Mouse (Mus musculus): ENCODE data around the gene Timp1. TPM values are rescaled to one million over a fixed set of nuclear protein-coding genes. Genes with fewer than 3 reads are reported as not detected.

Timp1 gene
- polyA plus RNA-seq (2012; rRNA removed) = 18.2 and 21.5 TPM in 2 replicates

DNA sequence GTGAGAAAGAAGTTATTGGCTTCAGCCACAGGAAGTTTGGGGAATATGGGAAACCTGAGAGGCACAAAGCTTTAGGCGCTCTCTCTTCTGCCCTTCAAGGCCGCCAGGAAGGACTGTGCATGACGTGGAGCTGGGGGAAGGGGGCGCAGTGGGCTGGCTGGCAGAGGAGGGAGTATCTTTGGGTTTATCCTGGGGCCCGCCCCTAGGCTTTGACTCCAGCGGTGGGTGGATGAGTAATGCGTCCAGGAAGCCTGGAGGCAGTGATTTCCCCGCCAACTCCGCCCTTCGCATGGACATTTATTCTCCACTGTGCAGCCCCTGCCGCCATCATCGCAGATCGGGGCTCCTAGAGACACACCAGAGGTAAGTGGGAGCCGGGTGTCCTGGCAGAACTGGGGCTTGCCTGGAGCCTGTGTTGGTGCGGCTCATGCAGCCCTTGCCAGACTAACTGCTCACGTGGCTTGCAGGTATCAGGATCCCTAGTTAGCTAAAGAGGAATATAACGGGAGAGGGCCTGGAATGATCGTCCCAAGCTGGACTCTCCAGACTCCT is at the start of gene Timp1:
Gene Timp1, plus strand, starts transcription at position 205 of the 552 bp plus-strand sequence.
- no peak for DNase-seq (ENCODE audit: low spot score)

DNA sequence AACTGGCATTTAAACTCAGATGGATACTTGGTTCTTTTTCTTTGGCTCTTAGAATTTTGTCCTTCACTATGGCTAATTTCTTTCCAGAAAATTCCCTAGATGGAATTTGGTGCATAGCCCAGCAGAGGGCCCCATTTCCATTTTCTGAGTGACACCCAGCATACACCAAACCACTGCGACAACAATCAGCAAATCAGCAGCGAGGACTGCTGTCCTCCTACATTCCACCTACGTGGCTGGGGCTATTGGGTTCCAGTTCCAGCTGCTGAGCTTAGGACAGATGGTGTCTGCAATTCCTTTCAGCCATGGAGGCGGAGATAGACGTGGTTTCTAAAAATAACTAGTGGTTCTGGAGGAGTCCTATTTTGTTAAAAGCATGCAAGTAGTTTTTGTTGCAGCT is 41.0 kb upstream of the Timp1 start:
- DNase-seq (ENCODE audit: low spot score) = no peak

DNA sequence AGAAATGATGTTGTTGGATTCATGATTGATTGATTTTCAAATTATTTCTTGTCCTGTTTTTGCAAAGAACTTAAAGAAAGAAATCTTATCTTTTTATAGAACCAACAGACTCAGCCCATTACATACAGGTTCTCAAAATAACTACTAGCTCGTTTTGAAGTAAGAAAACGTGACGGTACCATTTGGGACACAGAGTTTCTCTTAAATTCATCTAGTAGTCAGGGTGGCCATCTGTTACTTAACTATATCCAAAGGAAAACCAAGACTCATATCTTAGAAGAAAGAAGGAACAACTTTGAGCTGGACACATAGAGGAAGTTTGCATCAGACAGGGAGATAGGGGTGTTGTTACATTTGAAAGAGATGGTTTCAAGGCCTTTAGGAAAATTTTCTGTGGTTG is 22.7 kb upstream of the Timp1 start:
- no peak for DNase-seq (ENCODE audit: low spot score)

DNA sequence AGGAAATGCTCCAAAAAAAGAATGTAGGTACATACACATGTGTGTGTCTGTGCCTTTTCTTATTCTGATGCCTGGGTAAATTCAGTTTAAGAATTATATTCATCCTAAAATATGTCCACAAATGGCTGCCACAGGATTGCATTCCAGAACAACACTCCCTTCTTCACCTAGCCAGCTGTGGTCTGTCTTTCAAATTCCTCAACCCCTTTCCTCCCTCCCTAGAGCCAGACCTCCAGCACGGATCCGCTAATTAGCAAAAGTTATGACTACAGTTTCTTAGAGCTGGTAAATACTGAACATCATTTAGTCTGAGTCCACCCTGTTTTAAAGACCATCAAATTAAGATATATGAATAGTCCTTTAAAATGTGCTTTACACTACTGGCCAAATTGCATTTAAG is 22.1 kb upstream of the Timp1 start:
- no peak for DNase-seq (ENCODE audit: low spot score)

DNA sequence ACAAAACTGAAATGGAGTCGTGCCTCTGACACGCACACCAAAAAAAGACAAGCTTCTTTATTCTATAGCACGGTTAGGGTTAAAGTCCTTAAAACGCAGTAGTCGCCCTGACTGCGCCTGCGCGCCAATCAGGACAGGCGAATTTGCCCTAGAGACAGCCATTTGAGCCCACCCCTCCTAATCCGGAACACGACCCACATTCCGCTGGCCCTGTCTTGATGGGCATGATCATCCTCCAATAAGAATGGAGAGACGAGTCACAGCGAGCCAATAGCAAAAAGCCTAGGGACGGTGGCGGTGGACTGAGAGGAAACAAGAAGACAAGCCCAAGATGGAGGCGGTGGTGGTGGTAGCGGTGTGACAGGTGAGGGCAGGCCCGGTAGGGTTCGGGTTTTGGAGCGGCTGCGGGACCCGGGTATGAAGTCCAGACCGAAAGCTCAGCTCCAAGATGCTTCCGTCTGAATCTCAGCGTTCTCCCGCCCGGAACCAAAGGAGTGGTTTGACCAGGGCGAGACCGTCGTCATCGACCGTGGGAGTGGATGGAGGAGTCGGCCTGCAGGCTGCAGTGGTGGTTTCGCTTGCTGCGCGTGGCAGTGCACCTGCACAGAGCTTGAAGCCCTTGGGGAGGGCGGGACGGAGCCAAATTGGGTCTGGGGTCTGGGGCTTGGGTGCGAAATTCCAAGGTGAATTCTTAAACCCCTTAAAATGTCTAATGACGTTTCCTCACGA is 21.5 kb upstream of the Timp1 start:
- DNase-seq (ENCODE audit: low spot score) = peak; percentile 65

DNA sequence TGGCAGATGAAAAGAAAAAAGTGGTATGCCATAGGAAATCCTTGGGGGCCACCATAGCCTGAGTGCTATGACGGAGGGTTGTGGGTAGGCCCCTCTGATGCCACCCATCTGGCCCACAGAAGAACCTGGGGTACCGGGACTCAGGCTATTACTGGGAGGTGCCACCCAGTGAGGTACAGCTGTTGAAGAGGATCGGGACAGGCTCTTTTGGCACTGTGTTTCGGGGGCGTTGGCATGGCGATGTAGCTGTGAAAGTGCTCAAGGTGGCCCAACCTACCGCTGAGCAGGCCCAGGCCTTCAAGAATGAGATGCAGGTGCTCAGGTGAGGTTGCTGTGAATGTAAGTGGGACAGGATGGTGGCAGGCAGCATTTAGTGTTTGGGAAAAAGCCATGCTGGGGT is 16.2 kb upstream of the Timp1 start:
- DNase-seq (ENCODE audit: low spot score) = no peak

DNA sequence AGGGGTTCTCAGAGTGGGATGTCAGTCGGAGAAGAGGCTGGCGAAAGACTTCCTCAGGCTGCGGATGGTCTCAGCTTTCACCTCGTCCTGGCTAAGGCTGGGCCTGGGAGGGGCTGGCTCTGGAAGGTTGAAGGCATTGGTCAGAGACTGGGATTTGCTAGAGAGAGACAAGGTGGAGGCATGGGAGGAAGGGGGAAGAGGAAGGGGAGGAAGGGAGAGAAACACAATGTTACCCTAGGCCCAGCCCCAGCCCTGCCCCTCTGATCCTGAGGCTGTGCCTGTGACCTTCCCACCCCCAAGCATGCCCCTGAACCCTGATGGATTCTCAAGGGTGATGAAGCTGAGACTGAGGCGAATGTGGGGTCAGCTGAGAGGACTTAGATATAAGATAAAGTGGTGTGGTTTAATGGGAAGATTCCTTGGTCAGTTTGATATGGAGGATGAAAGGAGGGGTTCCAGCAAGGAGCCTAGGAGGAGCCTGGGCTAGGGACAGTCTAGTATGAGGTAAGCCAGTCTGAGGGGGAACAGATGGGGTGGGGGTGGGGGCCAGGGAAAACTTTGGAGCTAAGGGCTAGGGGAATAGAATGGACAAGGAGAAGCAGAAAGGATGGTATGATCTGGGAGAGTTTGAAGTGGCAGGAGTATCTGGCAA is 8.4 kb upstream of the Timp1 start:
- DNase-seq (ENCODE audit: low spot score) = no peak

DNA sequence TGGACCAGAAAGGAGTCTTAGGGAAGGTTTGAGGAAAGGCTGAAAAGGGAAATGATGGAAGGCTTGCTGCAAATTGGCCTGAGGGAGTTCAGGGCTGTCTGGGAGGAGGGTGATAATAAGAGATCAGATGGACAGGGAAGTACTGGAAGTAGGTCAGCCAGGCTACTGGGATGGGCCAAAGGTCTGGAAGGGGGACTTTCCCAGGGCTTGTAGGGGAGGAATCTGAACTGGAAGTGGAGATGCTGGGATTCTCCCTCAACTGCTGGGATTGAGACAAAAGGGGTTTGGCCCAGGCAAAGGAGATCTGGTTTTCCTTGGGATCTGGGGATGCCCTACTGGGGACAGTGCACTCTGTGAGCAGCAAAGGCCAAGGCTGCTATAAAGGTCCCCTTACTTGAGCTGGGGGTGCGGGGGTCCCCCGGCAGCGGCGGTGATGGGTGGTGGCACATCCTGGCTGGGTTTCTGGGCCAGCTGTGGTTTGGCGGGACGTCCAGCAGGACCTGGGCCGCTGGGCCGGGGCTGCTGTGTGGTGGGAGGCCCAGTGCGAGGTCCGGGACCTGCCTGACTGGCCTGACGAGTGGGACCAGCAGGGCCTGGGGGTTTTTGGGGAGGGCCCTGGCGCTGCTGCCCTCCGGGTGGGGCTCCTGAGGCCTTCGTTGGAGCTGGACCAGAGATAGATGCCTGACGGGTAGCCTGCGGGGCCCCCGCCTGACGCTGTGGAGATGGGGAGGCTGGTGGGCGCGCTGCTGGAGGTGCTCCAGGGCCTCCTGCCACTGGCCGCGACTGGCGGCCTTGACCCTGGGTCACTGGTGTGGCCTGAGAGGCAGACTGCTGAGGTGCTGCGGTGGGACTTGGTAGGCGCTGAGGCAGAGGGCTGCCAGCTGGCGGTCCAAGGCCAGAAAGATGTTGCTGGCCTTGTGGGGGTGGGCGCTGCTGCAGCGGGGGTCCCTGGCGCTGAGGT is 7.6 kb upstream of the Timp1 start:
- DNase-seq (ENCODE audit: low spot score) = no peak

DNA sequence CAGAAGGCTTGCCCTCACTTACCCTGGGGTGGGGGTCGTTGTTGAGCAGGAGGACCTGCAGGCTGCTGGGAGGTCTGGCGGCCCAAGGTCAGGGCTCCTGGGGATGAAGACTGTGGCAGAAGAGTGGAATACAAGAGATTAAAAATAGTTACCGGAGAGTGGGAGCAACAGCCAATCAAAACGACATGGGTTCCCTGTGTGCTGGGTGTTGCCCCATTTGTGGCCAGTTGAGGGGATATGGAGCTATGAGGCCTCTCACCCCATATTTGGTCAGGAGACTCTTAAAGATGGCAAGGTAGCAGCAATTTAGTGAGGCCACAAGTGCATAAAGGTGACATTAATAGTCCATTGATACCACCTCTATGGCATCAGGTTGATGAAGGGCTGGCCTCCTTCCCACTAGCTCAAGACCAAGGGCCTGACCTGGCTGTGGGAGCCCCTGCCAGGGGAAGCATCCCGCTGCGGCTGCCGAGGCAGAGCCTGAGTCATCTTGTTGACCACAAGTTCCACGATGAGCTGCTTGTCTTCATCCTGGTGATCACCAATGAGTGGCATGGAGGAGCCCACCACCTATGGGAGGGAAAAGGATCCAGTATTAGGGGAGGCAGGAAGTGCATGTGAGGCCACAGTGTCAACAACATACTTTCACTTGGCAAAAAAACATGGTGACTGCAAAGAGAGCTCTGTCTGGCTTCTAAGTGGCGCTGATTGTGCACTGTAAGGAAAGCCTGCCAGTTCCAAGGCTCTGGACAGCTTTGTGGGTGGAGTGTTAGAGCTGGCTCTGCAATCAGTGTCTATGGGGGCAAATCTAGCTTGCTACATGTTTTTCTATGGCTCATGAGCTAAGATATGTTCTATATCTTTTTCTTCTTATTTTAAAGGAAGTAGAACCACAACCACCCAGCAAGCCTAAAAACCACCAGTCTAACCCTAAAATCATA is 6.5 kb upstream of the Timp1 start:
- no peak for DNase-seq (ENCODE audit: low spot score)

DNA sequence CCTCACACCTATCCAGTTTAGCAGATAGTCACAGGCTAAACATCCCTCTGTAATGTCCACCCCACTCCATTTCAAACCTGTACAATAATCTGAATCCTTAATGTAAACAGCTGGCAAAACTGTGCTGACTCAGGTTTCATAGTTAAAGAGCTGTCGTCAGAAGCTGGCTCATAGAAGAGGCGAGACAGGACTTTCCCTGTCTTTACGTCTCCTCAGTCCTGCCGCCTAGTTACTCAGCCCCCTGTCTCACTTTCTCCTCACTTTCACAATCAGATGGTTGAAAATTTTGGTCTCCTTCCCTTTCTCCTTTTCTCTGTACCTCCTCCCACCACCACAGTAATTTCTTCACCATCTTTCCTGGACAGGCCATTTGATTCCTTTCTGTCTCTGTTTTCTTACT is 1.9 kb upstream of the Timp1 start:
- DNase-seq (ENCODE audit: low spot score) = no peak

DNA sequence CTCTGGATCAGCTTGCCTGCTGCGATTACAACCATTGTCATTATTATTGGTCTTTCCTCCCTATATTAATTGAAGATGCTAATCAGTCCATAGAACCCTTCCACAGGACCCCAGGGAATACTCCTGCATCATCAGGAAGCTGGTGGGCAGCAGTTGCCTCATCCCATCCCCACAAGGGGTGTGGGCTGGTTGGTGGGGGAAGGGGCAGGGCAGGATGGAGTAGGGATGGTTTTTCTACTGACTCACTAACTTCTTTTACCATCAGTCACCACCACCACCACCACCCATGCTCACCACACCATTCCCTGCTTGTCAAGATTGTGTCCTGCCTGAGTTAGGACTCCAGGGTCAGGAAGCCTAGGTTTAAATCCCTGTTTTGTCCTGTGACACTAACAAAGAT is 763 bp upstream of the Timp1 start:
- no peak for DNase-seq (ENCODE audit: low spot score)

DNA sequence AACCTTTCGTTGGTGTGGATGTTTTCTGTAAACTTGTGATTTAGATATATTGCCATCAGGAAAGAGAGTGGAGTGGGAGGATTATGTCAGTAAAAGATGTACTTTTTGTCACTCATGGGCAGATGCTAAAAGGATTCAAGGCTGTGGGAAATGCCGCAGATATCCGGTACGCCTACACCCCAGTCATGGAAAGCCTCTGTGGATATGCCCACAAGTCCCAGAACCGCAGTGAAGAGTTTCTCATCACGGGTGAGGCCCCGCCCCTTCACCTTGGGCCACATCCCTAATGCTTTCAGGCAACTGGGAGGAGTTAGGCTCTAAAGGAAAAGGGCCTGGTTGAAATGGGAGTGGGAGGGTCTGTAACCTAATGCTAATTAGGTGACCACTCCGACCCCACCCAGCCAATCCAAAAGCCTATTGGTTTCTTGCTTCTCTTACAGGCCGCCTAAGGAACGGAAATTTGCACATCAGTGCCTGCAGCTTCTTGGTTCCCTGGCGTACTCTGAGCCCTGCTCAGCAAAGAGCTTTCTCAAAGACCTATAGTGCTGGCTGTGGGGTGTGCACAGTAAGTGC is 3.0 kb downstream of the Timp1 start:
- DNase-seq (ENCODE audit: low spot score) = no peak

DNA sequence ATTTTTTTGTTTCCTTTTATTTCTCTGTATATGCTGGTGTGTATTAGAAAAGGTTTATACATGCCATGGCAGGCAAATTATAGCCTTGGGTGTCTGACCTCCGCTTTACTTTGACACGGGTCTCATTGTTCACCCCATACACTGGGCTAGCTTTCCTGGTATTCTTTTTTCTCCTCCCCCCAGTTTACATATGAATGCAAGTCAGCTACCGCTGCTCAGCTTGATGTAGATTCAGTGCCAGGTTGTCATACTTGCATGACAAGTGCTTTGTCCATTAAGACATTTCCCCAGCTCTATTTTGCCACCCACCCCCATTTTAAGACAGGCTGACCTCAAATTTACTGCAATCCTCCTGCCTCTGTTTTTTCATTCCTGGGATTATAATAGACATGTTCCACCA is 5.3 kb downstream of the Timp1 start:
- no peak for DNase-seq (ENCODE audit: low spot score)

DNA sequence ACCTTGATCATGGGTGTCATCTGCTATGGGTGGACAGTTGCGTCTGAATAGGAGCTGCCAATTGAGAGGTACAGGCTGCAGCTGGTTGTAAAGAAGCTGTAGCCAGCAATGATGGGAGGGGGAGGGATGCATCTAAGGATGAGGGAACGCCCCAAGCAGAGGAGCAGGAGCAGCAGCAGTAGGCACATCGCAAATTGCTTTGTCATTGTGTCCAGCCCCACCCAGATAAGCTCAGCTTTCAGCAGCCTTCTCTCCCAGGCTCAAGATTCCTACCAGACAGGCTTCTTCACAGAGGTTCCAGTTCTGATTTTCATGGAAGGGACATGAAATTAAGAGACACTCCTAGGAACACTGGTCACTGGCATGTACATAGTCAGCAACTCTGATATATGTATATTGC is 40.1 kb downstream of the Timp1 start:
- DNase-seq (ENCODE audit: low spot score) = no peak

DNA sequence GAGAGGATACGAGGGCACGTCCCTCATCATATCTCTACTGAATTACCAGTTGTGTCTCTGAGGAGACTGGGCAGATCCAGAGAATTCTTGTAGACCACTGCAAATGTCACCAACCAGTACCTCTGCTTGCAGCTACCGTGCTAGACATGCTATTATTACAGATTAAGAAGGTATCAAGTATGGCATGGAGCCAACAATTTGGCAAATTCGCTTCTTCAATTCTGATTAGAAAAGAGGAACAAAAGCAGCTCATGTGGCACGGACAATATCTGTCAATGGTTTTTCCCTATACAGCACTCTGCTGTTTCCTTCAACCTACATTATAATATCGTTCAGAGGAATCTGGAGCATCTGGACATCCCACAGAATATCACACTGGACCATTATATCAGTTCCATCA is 43.8 kb downstream of the Timp1 start:
- DNase-seq (ENCODE audit: low spot score) = no peak

DNA sequence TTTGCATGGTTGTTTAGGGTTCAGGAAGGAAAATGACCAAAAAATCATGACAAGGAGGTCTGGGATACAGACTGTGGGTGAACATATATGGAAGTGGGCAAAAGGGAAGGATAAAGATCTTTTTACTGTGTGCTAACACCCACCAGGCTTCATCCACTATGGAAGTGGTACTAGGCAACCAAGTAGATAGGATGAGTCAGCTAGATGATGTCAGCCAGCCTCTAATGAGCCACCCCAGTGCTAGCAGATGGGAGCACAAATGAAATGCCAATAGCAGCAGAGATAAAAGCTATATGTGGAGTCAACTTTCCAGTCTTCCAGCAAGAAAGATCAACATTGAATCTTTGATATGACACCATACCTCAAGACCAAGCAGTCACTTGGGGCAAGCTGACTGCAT is 45.1 kb downstream of the Timp1 start:
- DNase-seq (ENCODE audit: low spot score) = no peak

DNA sequence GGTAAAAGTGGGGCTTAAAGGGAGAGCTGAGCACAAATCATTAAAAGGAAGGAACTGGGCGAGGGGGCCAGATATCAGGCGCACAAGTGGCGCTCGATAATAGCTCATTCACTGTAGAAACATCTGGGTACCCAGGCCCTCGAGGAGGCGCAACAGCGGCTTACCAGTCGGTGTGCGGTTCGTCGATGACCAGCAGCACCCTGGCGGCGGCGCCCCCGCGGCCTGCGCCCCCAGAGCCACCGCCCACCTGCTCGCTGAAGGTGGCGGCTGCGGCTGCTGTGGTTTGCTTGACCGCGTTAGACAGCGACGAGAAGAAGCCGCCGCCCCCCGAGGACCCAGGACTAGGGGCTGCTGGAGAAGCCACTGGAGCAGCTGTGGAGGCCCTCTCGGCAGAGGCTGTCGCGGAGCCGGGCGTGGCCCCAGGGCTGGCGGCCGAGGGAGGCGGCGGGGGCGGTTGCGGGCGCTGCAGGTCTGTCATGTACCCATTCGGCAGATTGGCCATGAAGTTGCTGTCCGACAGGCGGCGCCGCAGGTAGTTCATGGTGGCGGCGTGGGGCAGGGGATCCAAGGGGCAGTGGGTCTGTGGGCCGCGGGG is 50.4 kb downstream of the Timp1 start:
- no peak for DNase-seq (ENCODE audit: low spot score)

DNA sequence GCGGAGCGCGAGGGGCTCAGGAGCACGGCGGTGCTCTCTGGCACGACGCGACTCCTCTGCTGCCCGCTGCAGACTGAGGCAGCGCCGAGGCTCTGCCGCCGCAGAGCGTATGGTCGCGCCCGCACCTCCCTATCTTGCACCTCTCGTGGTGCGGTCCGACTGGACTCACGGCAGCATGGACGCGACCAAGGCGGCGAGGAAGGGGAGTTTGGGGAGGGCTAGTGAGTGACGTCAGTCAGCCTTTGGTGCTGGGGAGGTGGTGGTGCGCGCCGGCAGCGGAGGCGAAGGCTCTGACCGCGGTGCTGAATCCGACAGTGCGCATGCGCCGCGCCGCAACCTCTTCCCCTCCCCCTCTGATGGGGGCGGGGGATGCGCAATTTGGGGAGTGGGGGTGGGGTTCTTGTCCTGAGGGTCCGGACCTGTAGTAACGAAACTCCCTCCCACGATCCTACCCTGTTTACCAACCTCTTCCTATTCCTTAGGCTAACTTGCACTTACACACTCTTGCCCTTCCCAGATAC is 50.9 kb downstream of the Timp1 start, which contains the start of gene Syn1:
Gene Syn1, minus strand, starts transcription at position 161 of the 521 bp plus-strand sequence.
- DNase-seq (ENCODE audit: low spot score) = peak; percentile 41

DNA sequence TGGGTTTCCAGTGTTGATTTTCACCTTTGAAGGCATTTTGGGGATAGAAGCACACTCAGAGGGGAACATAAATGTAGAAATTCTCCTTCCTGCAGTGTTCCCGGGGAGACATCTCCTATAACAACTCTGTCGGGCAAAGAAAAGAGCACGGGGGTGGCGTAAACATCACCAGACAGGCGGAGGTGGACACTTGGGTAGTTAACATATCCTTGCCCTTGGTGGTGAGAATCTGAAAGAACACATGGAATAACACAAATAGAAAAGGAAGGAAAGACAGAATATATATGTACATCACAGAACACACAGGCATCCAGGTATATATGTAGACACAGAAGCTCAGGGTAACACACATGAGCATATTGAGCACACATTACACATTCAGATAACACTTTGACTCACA is 51.4 kb downstream of the Timp1 start:
- DNase-seq (ENCODE audit: low spot score) = no peak

DNA sequence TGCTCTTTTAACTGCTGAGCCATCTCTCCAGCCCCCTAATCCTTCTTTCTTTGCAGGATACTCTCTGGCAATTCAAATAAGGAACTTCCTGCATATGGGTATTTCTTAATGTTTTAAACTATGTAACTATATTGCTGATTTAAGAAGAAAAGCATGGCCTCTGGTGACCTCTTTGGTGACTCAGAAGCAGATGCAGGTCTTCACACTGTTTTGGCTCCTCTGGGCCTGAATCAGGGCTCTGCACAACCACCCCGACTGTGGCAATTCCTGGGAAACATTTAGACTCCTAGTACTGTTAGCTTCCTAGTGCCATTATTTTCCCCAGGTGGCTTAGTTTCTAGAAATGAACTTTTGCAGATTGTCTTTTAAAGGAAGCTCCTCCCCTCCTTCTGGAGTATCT is 53.5 kb downstream of the Timp1 start:
- no peak for DNase-seq (ENCODE audit: low spot score)
